Comparison of ENCODE assay signal across 8 mouse cellular contexts in the genomic region with DNA sequence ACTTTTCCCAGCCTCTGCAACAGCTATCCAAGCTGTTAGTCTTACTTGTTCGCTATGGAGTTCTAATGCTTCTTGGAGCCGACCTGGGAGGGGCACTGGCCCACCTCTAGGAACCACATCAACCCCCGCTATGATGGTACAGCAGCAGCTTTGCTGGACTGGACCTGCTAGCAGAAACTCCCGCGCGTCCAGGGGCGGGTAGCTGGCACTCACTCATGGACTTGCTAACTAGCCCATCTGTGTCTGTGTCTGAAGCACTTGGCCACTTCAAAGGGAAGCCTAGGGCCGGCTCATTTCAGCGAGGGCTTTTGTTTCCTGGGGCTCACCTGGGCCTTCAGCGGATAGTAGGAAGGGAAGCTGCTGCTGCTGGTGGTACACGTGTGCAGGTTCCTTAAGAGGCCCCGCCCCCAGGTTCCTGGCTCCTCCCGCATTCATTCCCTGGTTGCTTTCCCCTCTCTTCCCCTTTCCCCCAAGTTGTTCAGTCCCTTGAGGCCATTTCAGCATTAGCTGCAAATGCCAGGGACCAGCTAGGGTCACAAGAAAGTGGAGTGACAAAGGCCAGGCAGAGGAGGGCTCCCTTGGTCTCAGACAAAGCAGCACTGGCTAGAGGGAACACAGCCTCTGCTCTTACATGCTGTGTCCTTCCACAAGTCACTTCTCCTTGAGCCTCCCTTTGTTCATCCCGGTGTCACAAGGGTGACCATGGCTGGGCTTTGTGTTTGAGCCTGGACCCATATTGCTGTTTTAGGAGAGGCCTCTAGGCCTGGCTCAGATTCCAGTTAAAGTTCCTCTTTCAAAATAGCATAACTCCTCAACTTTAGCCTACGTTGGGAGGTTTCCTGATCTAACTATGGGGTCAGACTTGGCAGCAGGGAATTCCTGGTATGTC. TPM values are rescaled to one million over a fixed set of nuclear protein-coding genes. Genes with fewer than 3 reads are reported as not detected.
DNase-seq lines count a peak whose midpoint lies in the region; ATAC-seq and TF ChIP-seq lines count a peak whose summit lies in the region.

A gene (minus strand): TSS at position 393 of the 889 bp plus-strand sequence.

- peak; percentile 54 to 71 for DNase-seq in left cerebral cortex, adult 18-20 months (ENCODE audit: low spot score in 2 of 2)
- no peak for DNase-seq in left cerebral cortex, postnatal 10 days (ENCODE audit: extremely low spot score in 1 of 2, low spot score in 2 of 2)
- peak; percentile 29 for DNase-seq in forebrain, embryonic 10.5 days (ENCODE audit: extremely low spot score, low spot score)
- DNase-seq in intestine, embryonic 14.5 days (ENCODE audit: low spot score): peak; percentile 70
- no peak for DNase-seq in ovary, postnatal 14 days (ENCODE audit: low spot score)

- no peak for TF ChIP-seq CTCF in olfactory bulb, adult 2 months (IDR thresholded peaks at IDR 0.05; ENCODE audit: insufficient read depth, low read depth, low read length)

- peaks cover 36% of the 10 kb centered on the region for H3K4me1 ChIP-seq in forebrain, embryonic 10.5 days
- peaks cover 14% of the 10 kb centered on the region for H3K4me1 ChIP-seq in intestine, embryonic 14.5 days (replicated peaks; ENCODE audit: control insufficient read depth, insufficient read depth, low read length)
- no peaks in the 10 kb centered on the region; the same call in 1 of the 2 replicates for H3K4me1 ChIP-seq in liver, embryonic 16.5 days (ENCODE audit: control insufficient read depth, low read depth, low read length)
- peaks cover 25% of the 10 kb centered on the region for H3K4me1 ChIP-seq in olfactory bulb, adult 2 months (ENCODE audit: control insufficient read depth, insufficient read depth, low read length)

- H3K9ac ChIP-seq in intestine, embryonic 14.5 days (ENCODE audit: low read length): peak within 1 kb of the TSS; percentile 22; the same call in 1 of the 2 replicates
- H3K9ac ChIP-seq in liver, embryonic 16.5 days (ENCODE audit: low read depth, low read length): no peak within 1 kb of the TSS

- peak within 1 kb of the TSS; percentile 47 for H3K4me3 ChIP-seq in forebrain, embryonic 10.5 days
- H3K4me3 ChIP-seq in intestine, embryonic 14.5 days (ENCODE audit: low read depth, low read length): peak within 1 kb of the TSS; percentile 25
- H3K4me3 ChIP-seq in liver, embryonic 16.5 days (ENCODE audit: low read depth, low read length): no peak within 1 kb of the TSS
- H3K4me3 ChIP-seq in olfactory bulb, adult 2 months (ENCODE audit: insufficient read depth, low read depth, low read length): peak within 1 kb of the TSS; percentile 3

- H3K27me3 ChIP-seq in forebrain, embryonic 10.5 days (ENCODE audit: poor library complexity, severe bottlenecking): peaks cover 97% of the 10 kb centered on the region
- no peaks in the 10 kb centered on the region for H3K27me3 ChIP-seq in intestine, embryonic 14.5 days (replicated peaks; ENCODE audit: control insufficient read depth, insufficient read depth, low read length)
- H3K27me3 ChIP-seq in liver, embryonic 16.5 days (ENCODE audit: control insufficient read depth, insufficient read depth, low read depth, low read length): peaks cover 6% of the 10 kb centered on the region

- H3K9me3 ChIP-seq in forebrain, embryonic 10.5 days: no peaks in the 10 kb centered on the region
- no peaks in the 10 kb centered on the region for H3K9me3 ChIP-seq in intestine, embryonic 14.5 days (ENCODE audit: control insufficient read depth, low read length)
- no peaks in the 10 kb centered on the region for H3K9me3 ChIP-seq in liver, embryonic 16.5 days (replicated peaks; ENCODE audit: control insufficient read depth, low read length)

- no peaks in the 10 kb centered on the region for H3K36me3 ChIP-seq in forebrain, embryonic 10.5 days (replicated peaks)
- H3K36me3 ChIP-seq in intestine, embryonic 14.5 days (ENCODE audit: control insufficient read depth, insufficient read depth, low read length): no peaks in the 10 kb centered on the region
- H3K36me3 ChIP-seq in liver, embryonic 16.5 days (ENCODE audit: control insufficient read depth, insufficient read depth): no peaks in the 10 kb centered on the region

- 8% methylated on average over 15 of the region's 15 CpGs for WGBS in forebrain, embryonic 10.5 days
- WGBS in intestine, embryonic 14.5 days: 8% methylated on average over 15 of the region's 15 CpGs
- WGBS in liver, embryonic 16.5 days (ENCODE audit: insufficient replicate concordance): 14% methylated on average over 15 of the region's 15 CpGs
- WGBS in olfactory bulb, adult 2 months: 12% methylated on average over 15 of the region's 15 CpGs

- peak within 1 kb of the TSS; percentile 78 for H3K27ac ChIP-seq in forebrain, embryonic 10.5 days
- 0 out of 2 replicates have a peak within 1 kb of the TSS, but pooled peaks have one; percentile 22 for H3K27ac ChIP-seq in intestine, embryonic 14.5 days (ENCODE audit: low read depth)
- no peak within 1 kb of the TSS for H3K27ac ChIP-seq in liver, embryonic 16.5 days (ENCODE audit: low read length)
- H3K27ac ChIP-seq in olfactory bulb, adult 2 months (ENCODE audit: insufficient read depth, low read depth, low read length): peak within 1 kb of the TSS; percentile 34; the same call in 1 of the 2 replicates

- peak; percentile 32; the same call in 1 of the 2 replicates for ATAC-seq in intestine, embryonic 14.5 days (replicated peaks; ENCODE audit: low FRiP score, low TSS enrichment, low read depth)
- ATAC-seq in liver, embryonic 16.5 days (ENCODE audit: low read depth): no peak
- no peak for ATAC-seq in erythroid progenitor cell, adult 5-6 weeks (replicated peaks; ENCODE audit: low FRiP score, poor library complexity, severe bottlenecking)

- no peak for TF ChIP-seq POLR2A in olfactory bulb, adult 2 months (IDR thresholded peaks at IDR 0.05; ENCODE audit: insufficient read depth, low read depth, low read length)

- peak within 1 kb of the TSS; percentile 61 for H3K4me2 ChIP-seq in intestine, embryonic 14.5 days (ENCODE audit: low read length)
- peak within 1 kb of the TSS; percentile 28 for H3K4me2 ChIP-seq in liver, embryonic 16.5 days (ENCODE audit: low read depth, low read length)

- intact Hi-C loops in left cerebral cortex, postnatal 10 days (cut with DNase I): no loop called here

RNA-seq across cellular contexts. Expression of the gene that starts here (rescaled TPM):
- under 1 TPM; 0.77 to 0.91 TPM for total RNA-seq in left cerebral cortex, adult 18-20 months (2021)
- under 1 TPM; 0.26 to 0.28 TPM for total RNA-seq in left cerebral cortex, postnatal 10 days (2021)
- polyA plus RNA-seq in forebrain, embryonic 10.5 days (2016; fragmentation: Nextera tagmentation; extraction: Ambion mirVana): 0.11 and 0.14 TPM in 2 replicates
- 0.88 and 0.93 TPM in 2 replicates for polyA plus RNA-seq in intestine, embryonic 14.5 days (2014; fragmentation: Nextera tagmentation; extraction: Ambion mirVana)
- 0.05 TPM in 1 of 2 replicates, not detected in the other for polyA plus RNA-seq in liver, embryonic 16.5 days (2015; fragmentation: Nextera tagmentation; extraction: Ambion mirVana)
- polyA plus RNA-seq in olfactory bulb, adult 2 months (2012; ENCODE audit: insufficient read depth, insufficient read length, low replicate concordance, missing spikeins): not detected in 2 replicates
- total RNA-seq in erythroid progenitor cell, adult 5-6 weeks (2015; ENCODE audit: low replicate concordance): not detected in 2 replicates
- total RNA-seq in erythroid progenitor cell, adult 5-6 weeks (2017; ENCODE audit: low replicate concordance): not detected in 2 replicates

Comparison
In these comparisons a context has a peak if more than half of its experiments do, and no peak if none do; other contexts are left out.
1. Peak in DNase-seq in left cerebral cortex, adult 18-20 months; RNA of the gene not detected or under 1 TPM.
2. Peak in DNase-seq, H3K4me3 ChIP-seq and H3K27ac ChIP-seq in forebrain, embryonic 10.5 days; RNA of the gene not detected or under 1 TPM.
3. Peak in DNase-seq, ATAC-seq, H3K4me3 ChIP-seq, H3K27ac ChIP-seq, H3K9ac ChIP-seq and H3K4me2 ChIP-seq in intestine, embryonic 14.5 days; RNA of the gene not detected or under 1 TPM.